Mouse (Mus musculus) left cerebral cortex, adult 2 months (tissue): ENCODE results near the gene Ablim1. TPM values are rescaled to one million over a fixed set of nuclear protein-coding genes. Genes with fewer than 3 reads are reported as not detected.

ENCODE experiments used
- DNase-seq, 2 experiments: peaks; one replicate each; pipeline ENCODE4 v3.0.0; 2021 to 2022; ENCODE audit warnings: low spot score in 2 of 2, mixed read lengths in 1 of 2; ENCODE audit errors: extremely low spot score in 1 of 2
- H3K27ac ChIP-seq: fragments of 200-600 bp; 2 replicates; pipeline ENCODE4 v1.8.1; 2022
- H3K4me3 ChIP-seq: fragments of 200-600 bp; 2 replicates; pipeline ENCODE4 v1.8.1; 2022
- CTCF ChIP-seq: fragments of 200-600 bp; IDR thresholded peaks from 2 replicates; pipeline ENCODE4 v1.8.1; 2022; ENCODE audit warnings: antibody characterized with exemption, mild to moderate bottlenecking, moderate library complexity
- intact Hi-C: fragments of 180-260 bp; cut with DNase I; formaldehyde crosslinking; loops from one replicate; pipeline ENCODE4 v1.15.1; 2025
- total RNA-seq, 2 experiments: library from RNA; stranded (reverse); gene quantifications; 2 replicates each; pipeline ENCODE4 v1.2.3; 2021

The Ablim1 gene
- total RNA-seq, 2 experiments from 2014 or later: 118 to 124 TPM

GRCm38 (mm10) chr19:57296539-57296938, 18.2 kb downstream of the Ablim1 start:
- intact Hi-C loops: no loop called here
- Histone ChIP-seq H3K4me3 (no peak overlapping the region), H3K27ac (no peak overlapping the region; the same call in 1 of the 2 replicates)
- TF ChIP-seq CTCF: no peak
- DNase-seq: no peak

DNA sequence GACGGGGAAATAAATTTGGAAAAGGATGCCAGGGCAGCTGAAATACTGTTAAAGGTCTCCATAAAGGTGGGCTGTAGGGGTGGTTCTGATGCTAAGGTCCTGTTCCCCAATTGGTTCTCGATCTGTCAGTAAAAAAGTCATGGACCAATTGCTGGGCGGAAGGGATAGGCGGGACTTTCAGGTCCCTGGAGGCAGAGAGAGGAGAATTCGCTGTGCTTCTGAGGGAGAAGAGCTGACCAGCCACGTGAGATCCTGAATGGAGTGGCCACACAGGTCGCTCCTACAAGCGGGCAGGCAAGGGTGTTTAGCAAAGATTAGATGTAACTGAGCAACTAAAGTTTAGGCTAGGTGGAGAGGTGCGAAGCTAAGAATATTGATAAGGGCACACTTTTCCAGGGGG, 19.2 kb downstream of the Ablim1 start:
- DNase-seq: no peak
- Histone ChIP-seq H3K27ac (no peak overlapping the region), H3K4me3 (no peak overlapping the region)
- intact Hi-C loops: no loop called here
- TF ChIP-seq CTCF: no peak

DNA sequence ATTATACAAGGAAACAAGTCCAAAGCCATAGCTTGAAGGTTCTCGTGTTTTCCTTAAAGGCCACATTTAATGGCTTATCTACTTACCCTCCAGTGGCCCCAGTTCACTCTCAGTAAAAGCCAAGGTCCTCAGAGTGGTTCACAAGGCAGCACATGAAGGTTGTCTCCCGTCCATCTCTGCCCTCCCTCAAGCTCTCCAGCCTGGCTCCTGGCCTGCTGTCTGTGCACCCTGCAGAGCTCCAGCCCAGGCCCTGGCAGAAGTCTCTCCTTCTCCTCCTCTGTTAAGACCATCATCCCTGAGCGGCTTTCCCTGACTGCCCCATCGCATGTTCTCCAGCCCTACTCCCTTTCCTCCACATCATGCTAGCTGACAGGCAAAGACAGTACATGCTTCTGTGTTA, 20.4 kb downstream of the Ablim1 start:
- Histone ChIP-seq H3K27ac (no peak overlapping the region), H3K4me3 (no peak overlapping the region)
- TF ChIP-seq CTCF: no peak
- intact Hi-C loops: no loop called here
- no peak for DNase-seq

GRCm38 (mm10) chr19:57293737-57294136, 21.0 kb downstream of the Ablim1 start:
- no peak for TF ChIP-seq CTCF
- H3K27ac ChIP-seq: no peak overlapping the region
- intact Hi-C loops: no loop called here

GRCm38 (mm10) chr19:57283310-57283709, 31.4 kb downstream of the Ablim1 start:
- DNase-seq: no peak
- intact Hi-C loops: no loop called here
- no peak overlapping the region for H3K4me3 ChIP-seq
- no peak for TF ChIP-seq CTCF
- H3K27ac ChIP-seq: peak overlapping the region; percentile 51

More at GRCm38 (mm10) chr19:57293737-57294136, 21.0 kb downstream of the Ablim1 start:
- DNase-seq: no peak
- H3K4me3 ChIP-seq: no peak overlapping the region

GRCm38 (mm10) chr19:57282642-57283041, 32.1 kb downstream of the Ablim1 start:
- peak overlapping the region; percentile 51 for H3K27ac ChIP-seq
- no peak overlapping the region for H3K4me3 ChIP-seq
- no peak for DNase-seq
- intact Hi-C loops: no loop called here
- no peak for TF ChIP-seq CTCF

DNA sequence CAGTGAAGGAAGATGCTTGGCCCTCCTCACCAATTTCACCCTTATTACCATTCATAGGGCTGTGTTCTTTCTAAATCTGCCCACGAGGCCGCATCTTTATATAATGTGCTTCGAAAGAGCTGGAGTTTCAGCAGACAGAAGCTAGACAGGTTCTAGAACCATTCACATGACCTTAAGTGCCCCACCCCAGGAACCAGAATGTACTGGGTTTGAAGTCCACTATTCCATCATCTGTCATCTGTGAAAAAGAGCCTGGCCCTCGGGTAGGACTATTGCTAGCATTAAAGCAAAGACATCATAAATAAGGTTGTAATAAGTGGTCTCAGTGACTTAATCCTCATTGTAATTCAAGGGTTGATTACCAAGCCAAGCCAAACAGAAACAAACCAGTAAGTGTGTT, 35.1 kb downstream of the Ablim1 start:
- DNase-seq: no peak
- no peak for TF ChIP-seq CTCF
- Histone ChIP-seq H3K4me3 (no peak overlapping the region), H3K27ac (no peak overlapping the region)
- intact Hi-C loops: no loop called here

DNA sequence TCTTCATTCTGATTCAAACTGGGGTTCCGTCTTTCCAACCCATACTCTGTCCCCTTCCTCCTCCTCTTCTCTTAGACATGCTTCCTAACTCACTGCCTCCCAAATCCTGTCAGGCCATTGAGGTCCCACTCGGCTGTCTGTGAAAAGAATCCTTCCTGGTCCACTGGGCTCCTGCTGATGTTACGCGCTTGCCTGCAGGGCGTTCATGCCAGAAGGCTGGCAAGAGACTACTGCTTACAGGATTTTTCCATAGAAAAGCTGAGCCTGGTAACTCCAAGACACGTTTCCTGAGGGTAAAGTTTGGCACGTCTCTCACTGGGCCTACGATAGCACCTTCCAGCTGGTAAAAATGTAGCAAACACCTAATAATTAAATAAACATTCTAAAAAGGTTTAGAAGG, 36.5 kb downstream of the Ablim1 start:
- peak overlapping the region; percentile 3; the same call in 1 of the 2 replicates for H3K27ac ChIP-seq
- no peak for TF ChIP-seq CTCF
- intact Hi-C loops: no loop called here
- no peak overlapping the region for H3K4me3 ChIP-seq
- DNase-seq: no peak

DNA sequence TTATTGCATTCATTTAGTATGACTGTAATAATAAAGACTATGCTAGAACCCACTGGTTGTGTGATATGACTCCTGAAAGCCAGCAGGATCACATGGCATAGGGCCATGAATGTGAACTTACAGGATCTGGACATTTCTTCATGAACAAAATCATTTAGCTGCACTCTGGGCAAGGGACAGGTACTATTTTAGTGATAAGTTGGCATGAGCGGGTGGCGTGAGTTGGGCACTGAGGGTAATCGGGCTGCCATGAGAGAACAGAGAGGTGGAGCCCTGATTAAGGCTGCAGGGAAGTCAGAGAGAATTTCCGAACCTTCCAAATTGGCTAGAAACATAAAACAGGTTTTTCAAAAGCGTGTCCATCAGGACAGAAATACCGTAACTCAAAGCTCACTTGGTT, 37.7 kb downstream of the Ablim1 start:
- Histone ChIP-seq H3K4me3 (no peak overlapping the region), H3K27ac (peak overlapping the region; percentile 3; the same call in 1 of the 2 replicates)
- intact Hi-C loops: no loop called here
- TF ChIP-seq CTCF: no peak
- no peak for DNase-seq

GRCm38 (mm10) chr19:57275166-57275953, 39.4 kb downstream of the Ablim1 start:
- intact Hi-C loops: loop anchor here (1.0 to 2.0 kb wide), 3 partner anchors 31 to 77 kb away; no protein-coding TSS in a partner anchor
- Histone ChIP-seq H3K27ac (peak overlapping the region; percentile 70), H3K4me3 (peak overlapping the region; percentile 7; the same call in 1 of the 2 replicates)
- DNase-seq: peak; percentile 33 to 46
- TF ChIP-seq CTCF: no peak

- Histone ChIP-seq H3K4me3 (peak overlapping the region; percentile 20; the same call in 1 of the 2 replicates), H3K27ac (peak overlapping the region; percentile 70)
- no peak for DNase-seq
- no peak for TF ChIP-seq CTCF
- intact Hi-C loops: loop anchor here (1.0 to 2.0 kb wide), 3 partner anchors 32 to 76 kb away; no protein-coding TSS in a partner anchor
These were observed 40.0 kb downstream of the Ablim1 start for GRCm38 (mm10) chr19:57274717-57275116.

- DNase-seq: no peak
- Histone ChIP-seq H3K4me3 (peak overlapping the region; percentile 20; the same call in 1 of the 2 replicates), H3K27ac (peak overlapping the region; percentile 70)
- TF ChIP-seq CTCF: no peak
- intact Hi-C loops: loop anchor here (2.0 kb wide), 2 partner anchors 33 to 75 kb away; no protein-coding TSS in a partner anchor
These were observed 40.4 kb downstream of the Ablim1 start for GRCm38 (mm10) chr19:57274286-57274685.
